Mouse (Mus musculus): ENCODE results near the gene 1700019D03Rik. TPM values are rescaled to one million over a fixed set of nuclear protein-coding genes. Genes with fewer than 3 reads are reported as not detected.

Gene 1700019D03Rik
- 1 to 10 TPM; 8.7 to 9.3 TPM for total RNA-seq (2021)

- no peak for DNase-seq (ENCODE audit: extremely low spot score in 1 of 2, low spot score in 1 of 2)
Observed at GRCm38 (mm10) chr1:53020079-53020478, at the start of gene 1700019D03Rik. TSS of gene 1700019D03Rik (minus strand) at chr1:53020179.

GRCm38 (mm10) chr1:53063921-53064320 is 43.9 kb upstream of the 1700019D03Rik start:
- DNase-seq (ENCODE audit: extremely low spot score in 1 of 2, low spot score in 1 of 2), result no peak

- DNase-seq (ENCODE audit: extremely low spot score in 1 of 2, low spot score in 1 of 2), result no peak
Observed at GRCm38 (mm10) chr1:53061871-53062608, 42.1 kb upstream of the 1700019D03Rik start.

- DNase-seq (ENCODE audit: extremely low spot score in 1 of 2, low spot score in 1 of 2), result no peak
Observed at GRCm38 (mm10) chr1:53061340-53061739, 41.4 kb upstream of the 1700019D03Rik start, which contains the start of gene Mstn. TSS of gene Mstn (plus strand) at chr1:53061640.

- no peak for DNase-seq (ENCODE audit: extremely low spot score in 1 of 2, low spot score in 1 of 2)
Observed at GRCm38 (mm10) chr1:53060499-53060898, 40.5 kb upstream of the 1700019D03Rik start.

DNA sequence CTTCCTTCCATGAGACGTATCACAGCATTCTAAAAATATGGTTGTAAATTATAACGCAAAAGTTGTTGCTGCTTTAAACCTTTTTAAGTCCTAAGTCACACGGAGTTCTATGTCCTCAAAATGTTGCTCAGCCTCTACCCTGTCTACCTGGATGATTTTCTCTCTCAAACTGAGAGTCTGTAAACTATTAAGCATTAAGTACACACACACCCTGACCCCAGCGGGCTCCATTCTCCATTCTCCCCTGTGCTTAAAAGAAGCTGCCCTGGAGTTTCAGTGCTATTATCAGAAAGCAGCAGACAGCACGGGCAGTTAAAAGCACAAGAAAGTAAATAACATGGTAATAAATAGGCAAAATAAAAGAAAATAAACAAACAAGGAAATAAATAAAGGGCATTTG is 39.1 kb upstream of the 1700019D03Rik start:
- no peak for DNase-seq (ENCODE audit: extremely low spot score in 1 of 2, low spot score in 1 of 2)

GRCm38 (mm10) chr1:53053087-53054022 is 33.4 kb upstream of the 1700019D03Rik start:
- DNase-seq (ENCODE audit: extremely low spot score in 1 of 2, low spot score in 1 of 2), result peak; percentile 52 to 89

DNA sequence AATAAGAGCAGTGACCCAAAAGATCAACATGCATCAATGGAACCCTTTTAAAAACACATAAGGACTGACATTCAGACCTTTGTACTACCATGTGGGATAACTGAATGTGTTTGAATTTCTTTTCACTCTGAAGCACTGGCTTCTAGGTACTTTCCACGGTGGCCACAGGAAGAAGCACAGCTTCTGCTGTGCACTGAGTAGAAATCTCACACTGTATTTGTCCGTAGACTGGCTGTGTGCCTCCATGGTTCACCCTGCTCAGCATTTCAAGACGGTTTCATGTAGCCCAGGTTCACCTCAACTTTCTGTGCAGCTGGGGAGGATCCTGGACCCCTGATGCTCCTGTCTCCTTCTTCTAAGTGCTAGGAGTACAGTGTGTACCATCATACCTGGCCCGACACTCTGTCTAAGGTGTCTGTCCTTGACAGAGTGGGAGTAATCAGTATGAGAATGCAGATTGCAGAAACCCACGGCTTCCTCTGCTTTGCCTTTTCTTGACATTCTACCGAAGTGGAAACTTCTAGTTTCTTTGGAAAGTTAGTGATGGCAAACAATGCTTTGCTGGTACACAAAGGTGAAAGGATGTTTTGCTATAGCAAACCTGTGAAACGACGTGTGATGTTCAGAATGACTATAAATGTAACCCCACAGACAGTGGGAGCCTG is 29.9 kb upstream of the 1700019D03Rik start:
- no peak for DNase-seq (ENCODE audit: extremely low spot score in 1 of 2, low spot score in 1 of 2)

DNA sequence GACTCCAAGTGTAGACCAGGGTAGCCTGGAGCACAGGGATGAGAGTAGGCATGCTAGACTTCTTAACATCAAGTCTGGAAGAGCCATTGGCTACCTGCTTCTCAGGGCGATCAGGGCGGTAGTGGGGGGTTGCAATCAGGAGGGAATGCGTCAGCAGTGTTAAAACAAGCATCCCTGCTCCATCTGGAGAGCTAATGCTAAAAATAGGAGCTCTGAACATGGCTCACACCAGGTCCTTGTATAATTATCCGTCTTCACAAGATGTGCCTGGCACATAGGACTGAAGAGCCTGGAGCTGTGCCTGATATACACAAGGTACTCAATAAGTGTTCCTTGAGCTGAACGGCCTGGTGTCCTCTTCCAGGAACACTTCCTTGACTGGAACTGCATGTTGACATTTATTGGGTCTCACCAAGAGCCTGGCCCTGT is 17.5 kb upstream of the 1700019D03Rik start:
- no peak for DNase-seq (ENCODE audit: extremely low spot score in 1 of 2, low spot score in 1 of 2)

DNA sequence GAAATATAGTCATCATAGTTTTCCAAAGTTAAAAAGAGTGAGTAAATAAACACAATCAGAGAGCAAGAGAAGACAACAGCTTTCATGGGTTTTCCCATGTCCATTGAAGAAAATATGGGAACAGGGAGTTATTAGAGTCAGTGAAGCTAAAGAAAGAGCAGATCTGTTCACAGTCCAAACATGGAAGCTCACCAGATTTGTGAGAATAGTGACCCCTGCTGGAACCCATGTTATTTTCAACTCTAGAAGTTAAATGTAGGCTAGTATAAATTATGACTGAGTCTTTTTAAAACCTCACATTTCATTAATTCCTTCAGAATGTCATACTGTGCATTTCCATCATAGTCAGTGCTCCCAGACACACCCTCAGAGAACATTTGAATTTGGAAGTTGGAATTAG is 12.6 kb upstream of the 1700019D03Rik start:
- no peak for DNase-seq (ENCODE audit: extremely low spot score in 1 of 2, low spot score in 1 of 2)

DNA sequence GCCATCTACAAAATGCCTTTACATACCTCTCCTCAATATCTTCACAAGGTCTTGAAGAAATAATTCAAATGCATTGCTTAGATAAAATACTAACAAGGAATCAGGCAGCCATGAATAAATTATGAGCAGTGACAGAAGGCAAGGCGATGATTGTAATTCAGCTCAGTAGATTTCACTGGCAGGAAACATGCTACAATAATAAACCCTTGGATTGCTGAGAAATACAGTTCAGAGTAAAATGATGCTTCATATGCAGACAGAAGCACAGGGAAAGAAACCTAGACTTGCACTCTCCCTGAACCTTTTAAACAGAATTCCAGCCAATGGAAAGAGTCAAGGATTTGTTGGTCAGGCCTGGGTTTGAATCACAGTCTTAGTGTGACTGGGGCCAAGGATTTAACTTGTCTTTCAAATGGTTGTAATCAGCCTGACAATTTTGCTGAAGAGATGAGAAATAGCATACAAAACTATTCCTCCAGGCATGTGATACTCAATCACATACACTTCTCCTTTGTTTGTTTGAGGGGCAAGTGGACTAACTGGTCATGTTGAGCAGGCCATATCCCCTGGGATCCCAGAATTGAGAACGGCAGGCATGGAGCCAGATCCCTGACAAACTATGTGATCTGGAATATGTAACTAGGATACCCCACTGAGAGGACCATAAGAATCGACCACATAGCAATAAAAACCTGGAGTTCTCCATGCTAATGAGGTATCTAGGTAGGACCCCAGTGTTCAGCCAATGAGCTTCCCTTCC is 1.1 kb downstream of the 1700019D03Rik start:
- DNase-seq (ENCODE audit: extremely low spot score in 1 of 2, low spot score in 1 of 2), result no peak

DNA sequence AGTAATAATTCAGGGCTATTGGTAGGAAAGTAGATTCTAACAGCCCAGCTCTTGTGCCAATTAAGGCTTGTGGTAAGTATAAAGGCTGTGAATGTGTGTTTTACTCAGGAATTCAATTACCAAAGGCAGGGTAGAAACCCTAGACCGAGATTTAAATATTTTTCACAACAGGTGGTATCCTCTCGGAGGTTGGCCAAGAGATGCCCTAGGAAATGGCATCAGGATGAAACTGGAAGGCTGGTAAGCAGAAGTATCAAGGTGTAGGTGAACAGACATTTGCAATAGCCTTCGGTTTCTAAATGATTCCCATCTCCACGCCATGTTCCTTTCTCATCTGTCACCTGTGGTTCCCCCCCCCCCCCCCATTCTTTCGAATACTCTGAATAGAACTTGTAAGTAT is 4.4 kb downstream of the 1700019D03Rik start:
- DNase-seq (ENCODE audit: extremely low spot score in 1 of 2, low spot score in 1 of 2), result no peak

DNA sequence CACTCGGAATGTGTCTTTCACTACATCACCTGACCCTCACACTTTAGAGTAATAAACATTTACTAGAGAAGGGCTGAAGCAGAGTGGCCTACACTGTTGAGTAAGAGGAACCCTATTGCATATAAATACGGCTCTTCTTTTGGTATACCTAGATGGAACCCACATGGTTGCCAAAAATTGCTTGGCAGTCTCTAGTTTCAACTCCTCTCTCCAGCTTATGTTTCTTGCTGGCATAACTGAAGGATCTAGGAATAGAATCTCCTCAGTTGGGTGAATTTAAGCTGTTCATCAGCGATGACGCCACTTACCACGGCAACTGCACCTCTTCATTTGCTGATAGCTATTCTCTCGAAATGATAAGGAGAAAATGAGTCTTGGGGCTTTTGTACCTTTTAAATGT is 5.3 kb downstream of the 1700019D03Rik start:
- DNase-seq (ENCODE audit: extremely low spot score in 1 of 2, low spot score in 1 of 2), result no peak

DNA sequence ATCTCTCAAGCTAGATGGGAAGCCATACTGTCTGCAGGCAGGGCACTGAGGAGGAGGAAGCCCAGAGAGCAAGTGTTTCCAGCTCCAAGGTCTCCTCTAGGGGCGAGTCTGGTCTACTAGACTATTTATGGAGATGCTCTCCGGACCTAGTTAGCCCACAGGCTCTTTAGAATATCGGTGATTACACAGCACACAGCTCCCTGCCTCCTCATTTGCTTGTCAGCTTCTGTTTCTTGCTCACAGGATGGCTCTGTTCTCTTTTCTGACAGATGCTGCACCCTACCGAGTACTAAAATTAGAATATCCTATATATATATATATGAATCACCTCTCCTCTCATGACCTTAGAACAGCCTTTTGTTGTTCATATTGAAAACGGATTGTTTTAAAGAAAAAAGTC is 33.3 kb downstream of the 1700019D03Rik start:
- no peak for DNase-seq (ENCODE audit: extremely low spot score in 1 of 2, low spot score in 1 of 2)

- no peak for DNase-seq (ENCODE audit: extremely low spot score in 1 of 2, low spot score in 1 of 2)
Observed at GRCm38 (mm10) chr1:52973198-52973597, 46.8 kb downstream of the 1700019D03Rik start.

DNA sequence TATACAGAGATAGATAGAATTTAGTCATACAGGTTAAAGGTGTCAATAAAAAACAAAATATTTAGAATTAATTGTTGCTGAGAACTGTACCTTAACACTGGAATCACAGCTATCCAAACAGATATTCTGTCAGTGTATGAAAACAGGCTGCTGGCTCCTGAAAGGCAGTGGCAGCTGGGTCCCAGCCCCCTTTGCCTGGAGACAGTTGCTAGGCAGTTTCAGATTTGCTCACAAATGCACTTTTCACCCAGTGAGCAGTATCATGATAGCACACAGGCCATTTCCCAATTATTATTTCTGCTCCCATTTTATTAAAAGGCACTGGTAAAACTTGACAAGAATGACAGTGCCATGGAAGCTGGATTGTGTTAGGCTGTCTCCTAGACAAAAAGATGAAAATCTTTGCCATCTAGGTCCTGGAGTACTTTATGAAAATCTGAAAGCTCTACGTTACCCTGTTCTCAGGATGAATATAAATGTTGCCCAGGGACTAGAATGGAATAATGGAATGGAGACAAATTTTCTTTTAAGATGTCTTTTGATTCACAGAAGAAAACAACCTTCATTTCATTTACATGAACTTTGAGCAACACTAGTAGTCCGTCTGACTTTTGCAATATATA is 48.0 kb downstream of the 1700019D03Rik start:
- no peak for DNase-seq (ENCODE audit: extremely low spot score in 1 of 2, low spot score in 1 of 2)

- DNase-seq (ENCODE audit: extremely low spot score in 1 of 2, low spot score in 1 of 2), result no peak
Observed at GRCm38 (mm10) chr1:52964581-52964980, 55.4 kb downstream of the 1700019D03Rik start.

- DNase-seq (ENCODE audit: extremely low spot score in 1 of 2, low spot score in 1 of 2), result no peak
Observed at GRCm38 (mm10) chr1:52963097-52963496, 56.9 kb downstream of the 1700019D03Rik start.

DNA sequence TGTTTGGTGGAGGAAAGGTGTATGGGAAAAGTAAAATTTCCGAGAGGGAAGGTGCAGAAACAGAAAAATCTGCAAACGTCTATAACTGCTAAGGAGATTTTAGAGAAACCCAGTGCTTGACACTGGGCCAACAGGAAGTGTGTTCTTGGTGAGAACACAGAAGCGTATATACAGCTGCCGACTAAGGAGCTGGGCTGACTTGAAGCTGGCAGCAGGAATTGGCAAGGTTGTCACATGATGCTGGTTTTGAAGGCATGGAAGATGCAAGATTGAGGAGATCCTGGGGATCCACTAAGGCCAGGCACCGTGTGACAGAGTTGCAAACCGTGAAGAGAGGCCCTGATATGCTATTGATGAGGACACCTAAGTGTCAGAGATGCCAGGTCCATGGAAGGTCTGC is 59.8 kb downstream of the 1700019D03Rik start:
- DNase-seq (ENCODE audit: extremely low spot score in 1 of 2, low spot score in 1 of 2), result no peak

DNA sequence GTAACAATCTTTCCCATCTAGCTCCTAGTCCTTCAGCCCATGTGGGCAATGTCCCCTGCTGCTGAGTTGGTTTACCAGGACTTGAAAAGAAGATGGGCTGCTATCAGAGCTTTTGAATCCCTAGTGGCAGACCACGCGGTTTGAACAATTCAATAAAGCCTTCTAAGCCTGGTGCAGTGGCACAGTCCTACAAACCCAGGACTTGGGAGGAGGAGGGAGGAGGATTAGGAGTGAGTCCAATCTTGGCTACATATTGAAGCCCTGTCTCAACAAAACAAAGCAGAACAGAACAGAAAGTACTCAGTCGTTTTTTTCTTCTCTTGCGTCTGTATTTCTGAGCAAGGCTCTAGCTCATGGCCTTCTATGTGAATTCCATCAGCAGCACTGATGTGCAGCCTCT is 63.2 kb downstream of the 1700019D03Rik start:
- no peak for DNase-seq (ENCODE audit: extremely low spot score in 1 of 2, low spot score in 1 of 2)

All from layer of hippocampus, postnatal 25 days (tissue).